9 mouse cellular contexts compared by ENCODE assay signal in genomic region chr9:107936831-107937230, GRCm38 (mm10). TPM values are rescaled to one million over a fixed set of nuclear protein-coding genes. Genes with fewer than 3 reads are reported as not detected.
DNase-seq lines count a peak whose midpoint lies in the region; ATAC-seq and TF ChIP-seq lines count a peak whose summit lies in the region.
"Had no signal": no experiment of that assay in that cellular context is flagged by ENCODE, and none has a peak within 500 bp of the region (broad histone marks: within the 10 kb centered on the region; RNA-seq: fewer than 3 reads in every experiment).

No protein-coding gene starts in this region.

- WGBS in intestine, embryonic 14.5 days, result 19% methylated on average over 3 of the region's 3 CpGs
- WGBS in intestine, postnatal 0 days, result 35% methylated on average over 3 of the region's 3 CpGs
- 7% methylated on average over 3 of the region's 3 CpGs for WGBS in embryonic facial prominence, embryonic 11.5 days
- WGBS in hindbrain, embryonic 13.5 days, result 8% methylated on average over 3 of the region's 3 CpGs
- 4% methylated on average over 3 of the region's 3 CpGs for WGBS in midbrain, embryonic 16.5 days

- H3K4me1 ChIP-seq in intestine, embryonic 14.5 days (replicated peaks; ENCODE audit: control insufficient read depth, insufficient read depth, low read length), result peaks cover 16% of the 10 kb centered on the region
- H3K4me1 ChIP-seq in intestine, postnatal 0 days (replicated peaks; ENCODE audit: control insufficient read depth, insufficient read depth, low read length), result no peaks in the 10 kb centered on the region
- H3K4me1 ChIP-seq in embryonic facial prominence, embryonic 11.5 days (ENCODE audit: control insufficient read depth, insufficient read depth, low read length), result peaks cover 2% of the 10 kb centered on the region; the same call in 1 of the 2 replicates
- peaks cover 27% of the 10 kb centered on the region for H3K4me1 ChIP-seq in hindbrain, embryonic 13.5 days (replicated peaks)
- H3K4me1 ChIP-seq in midbrain, embryonic 16.5 days (ENCODE audit: control insufficient read depth, insufficient read depth, low read length), result peaks cover 12% of the 10 kb centered on the region

- no peak for DNase-seq in intestine, embryonic 14.5 days (ENCODE audit: low spot score)
- DNase-seq in embryonic facial prominence, embryonic 11.5 days (ENCODE audit: low spot score), result no peak
- DNase-seq in cerebellum, adult 18-20 months, result no peak
- DNase-seq in urinary bladder, postnatal 4 days (ENCODE audit: low spot score in 2 of 2), result no peak
- DNase-seq in layer of hippocampus, adult 8-10 months (ENCODE audit: low spot score in 2 of 2), result no peak

- no peak overlapping the region for H3K27ac ChIP-seq in intestine, embryonic 14.5 days (ENCODE audit: low read depth)
- no peak overlapping the region for H3K27ac ChIP-seq in intestine, postnatal 0 days (ENCODE audit: low read depth, low read length)
- no peak overlapping the region for H3K27ac ChIP-seq in embryonic facial prominence, embryonic 11.5 days (replicated peaks; ENCODE audit: low read depth, low read length)
- H3K27ac ChIP-seq in hindbrain, embryonic 13.5 days, result no peak overlapping the region
- H3K27ac ChIP-seq in midbrain, embryonic 16.5 days (ENCODE audit: low read length), result no peak overlapping the region

- H3K9ac ChIP-seq in intestine, embryonic 14.5 days (ENCODE audit: low read length), result no peak overlapping the region
- H3K9ac ChIP-seq in intestine, postnatal 0 days (ENCODE audit: low read depth, low read length), result no peak overlapping the region
- H3K9ac ChIP-seq in embryonic facial prominence, embryonic 11.5 days (replicated peaks; ENCODE audit: low read length), result no peak overlapping the region; the same call in 1 of the 2 replicates
- H3K9ac ChIP-seq in hindbrain, embryonic 13.5 days, result peak overlapping the region; percentile 72
- H3K9ac ChIP-seq in midbrain, embryonic 16.5 days (ENCODE audit: low read depth, low read length), result peak overlapping the region; percentile 76

- no peak for ATAC-seq in intestine, embryonic 14.5 days (replicated peaks; ENCODE audit: low FRiP score, low TSS enrichment, low read depth)
- ATAC-seq in intestine, postnatal 0 days, result no peak
- no peak for ATAC-seq in embryonic facial prominence, embryonic 11.5 days (replicated peaks; ENCODE audit: insufficient number of reproducible peaks, low FRiP score, low TSS enrichment, low read depth)
- 0 out of 2 replicates have a peak, but pooled peaks have one; percentile 8 for ATAC-seq in hindbrain, embryonic 13.5 days (ENCODE audit: low FRiP score)
- ATAC-seq in midbrain, embryonic 16.5 days, result 0 out of 2 replicates have a peak, but pooled peaks have one; percentile 19

- peak overlapping the region; percentile 86; the same call in 1 of the 2 replicates for H3K4me2 ChIP-seq in intestine, embryonic 14.5 days (ENCODE audit: low read length)
- no peak overlapping the region for H3K4me2 ChIP-seq in intestine, postnatal 0 days (replicated peaks; ENCODE audit: low read depth)
- peak overlapping the region; percentile 91 for H3K4me2 ChIP-seq in embryonic facial prominence, embryonic 11.5 days (ENCODE audit: low read depth, low read length)
- peak overlapping the region; percentile 91 for H3K4me2 ChIP-seq in hindbrain, embryonic 13.5 days
- H3K4me2 ChIP-seq in midbrain, embryonic 16.5 days (ENCODE audit: low read length), result peak overlapping the region; percentile 81

- no peak for TF ChIP-seq CTCF in intestine, postnatal 0 days (IDR thresholded peaks at IDR 0.05; ENCODE audit: low read depth)

- no peaks in the 10 kb centered on the region for H3K36me3 ChIP-seq in intestine, embryonic 14.5 days (ENCODE audit: control insufficient read depth, insufficient read depth, low read length)
- no peaks in the 10 kb centered on the region for H3K36me3 ChIP-seq in intestine, postnatal 0 days (ENCODE audit: control insufficient read depth, insufficient read depth)
- H3K36me3 ChIP-seq in embryonic facial prominence, embryonic 11.5 days (replicated peaks; ENCODE audit: control insufficient read depth, insufficient read depth, low read depth, low read length), result no peaks in the 10 kb centered on the region
- H3K36me3 ChIP-seq in hindbrain, embryonic 13.5 days, result no peaks in the 10 kb centered on the region
- no peaks in the 10 kb centered on the region for H3K36me3 ChIP-seq in midbrain, embryonic 16.5 days (ENCODE audit: control insufficient read depth, insufficient read depth, low read length)

- peaks cover 17% of the 10 kb centered on the region for H3K27me3 ChIP-seq in intestine, embryonic 14.5 days (replicated peaks; ENCODE audit: control insufficient read depth, insufficient read depth, low read length)
- H3K27me3 ChIP-seq in intestine, postnatal 0 days (replicated peaks; ENCODE audit: control insufficient read depth, insufficient read depth, low read length), result 0 out of 2 replicates have a peak, but pooled peaks cover 15% of the 10 kb centered on the region
- no peaks in the 10 kb centered on the region; the same call in 1 of the 2 replicates for H3K27me3 ChIP-seq in embryonic facial prominence, embryonic 11.5 days (ENCODE audit: control insufficient read depth, insufficient read depth, low read length)
- peaks cover 27% of the 10 kb centered on the region for H3K27me3 ChIP-seq in hindbrain, embryonic 13.5 days
- no peaks in the 10 kb centered on the region for H3K27me3 ChIP-seq in midbrain, embryonic 16.5 days (ENCODE audit: control insufficient read depth, insufficient read depth, low read depth, low read length)

- H3K9me3 ChIP-seq in intestine, embryonic 14.5 days (ENCODE audit: control insufficient read depth, low read length), result no peaks in the 10 kb centered on the region
- H3K9me3 ChIP-seq in intestine, postnatal 0 days (ENCODE audit: control insufficient read depth), result no peaks in the 10 kb centered on the region
- no peaks in the 10 kb centered on the region for H3K9me3 ChIP-seq in embryonic facial prominence, embryonic 11.5 days (replicated peaks; ENCODE audit: control insufficient read depth, low read length)
- no peaks in the 10 kb centered on the region for H3K9me3 ChIP-seq in hindbrain, embryonic 13.5 days
- H3K9me3 ChIP-seq in midbrain, embryonic 16.5 days (replicated peaks; ENCODE audit: control insufficient read depth, low read length, poor library complexity, severe bottlenecking), result no peaks in the 10 kb centered on the region

- peak overlapping the region; percentile 44; the same call in 1 of the 2 replicates for H3K4me3 ChIP-seq in intestine, embryonic 14.5 days (ENCODE audit: low read depth, low read length)
- H3K4me3 ChIP-seq in intestine, postnatal 0 days (ENCODE audit: low read depth, low read length), result no peak overlapping the region
- peak overlapping the region; percentile 45 for H3K4me3 ChIP-seq in embryonic facial prominence, embryonic 11.5 days (ENCODE audit: low read depth, low read length)
- peak overlapping the region; percentile 53 for H3K4me3 ChIP-seq in hindbrain, embryonic 13.5 days
- peak overlapping the region; percentile 65 for H3K4me3 ChIP-seq in midbrain, embryonic 16.5 days (ENCODE audit: low read depth, low read length)

RNA-seq across cellular contexts. Expression of gene Camkv, which starts 1.4 kb away (rescaled TPM):
- polyA plus RNA-seq in intestine, embryonic 14.5 days (2014; fragmentation: Nextera tagmentation; extraction: Ambion mirVana), result 1.7 and 1.9 TPM in 2 replicates
- polyA plus RNA-seq in intestine, postnatal 0 days (2015; fragmentation: Nextera tagmentation; extraction: Ambion mirVana), result 0.37 and 0.42 TPM in 2 replicates
- 3.5 and 4.3 TPM in 2 replicates for polyA plus RNA-seq in embryonic facial prominence, embryonic 11.5 days (2014; fragmentation: Nextera tagmentation; extraction: Ambion mirVana)
- polyA plus RNA-seq in hindbrain, embryonic 13.5 days (2015; fragmentation: Nextera tagmentation; extraction: Ambion mirVana), result 12.4 and 13.3 TPM in 2 replicates
- polyA plus RNA-seq in midbrain, embryonic 16.5 days (2015; fragmentation: Nextera tagmentation; extraction: Ambion mirVana), result 90.2 and 121 TPM in 2 replicates
- 100 to 1,000 TPM; 470 to 535 (median 505) TPM for total RNA-seq in layer of hippocampus, adult 8-10 months (2022)

RNA-seq across cellular contexts. Expression of gene Actl11, which starts 8.6 kb away (rescaled TPM):
- not detected in 2 replicates for polyA plus RNA-seq in intestine, embryonic 14.5 days (2014; fragmentation: Nextera tagmentation; extraction: Ambion mirVana)
- polyA plus RNA-seq in intestine, postnatal 0 days (2015; fragmentation: Nextera tagmentation; extraction: Ambion mirVana), result not detected in 2 replicates
- not detected in 2 replicates for polyA plus RNA-seq in embryonic facial prominence, embryonic 11.5 days (2014; fragmentation: Nextera tagmentation; extraction: Ambion mirVana)
- not detected in 2 replicates for polyA plus RNA-seq in hindbrain, embryonic 13.5 days (2015; fragmentation: Nextera tagmentation; extraction: Ambion mirVana)
- not detected in 2 replicates for polyA plus RNA-seq in midbrain, embryonic 16.5 days (2015; fragmentation: Nextera tagmentation; extraction: Ambion mirVana)
- total RNA-seq in layer of hippocampus, adult 8-10 months (2022), result not detected
- total RNA-seq: left cerebral cortex, postnatal 10 days had no signal

RNA-seq across cellular contexts. Expression of gene Traip, which starts 13.1 kb away (rescaled TPM):
- 23.9 and 24.1 TPM in 2 replicates for polyA plus RNA-seq in intestine, embryonic 14.5 days (2014; fragmentation: Nextera tagmentation; extraction: Ambion mirVana)
- 3.2 and 3.7 TPM in 2 replicates for polyA plus RNA-seq in intestine, postnatal 0 days (2015; fragmentation: Nextera tagmentation; extraction: Ambion mirVana)
- polyA plus RNA-seq in embryonic facial prominence, embryonic 11.5 days (2014; fragmentation: Nextera tagmentation; extraction: Ambion mirVana), result 34.2 and 34.8 TPM in 2 replicates
- 7.7 and 9.5 TPM in 2 replicates for polyA plus RNA-seq in hindbrain, embryonic 13.5 days (2015; fragmentation: Nextera tagmentation; extraction: Ambion mirVana)
- 10.0 and 12.6 TPM in 2 replicates for polyA plus RNA-seq in midbrain, embryonic 16.5 days (2015; fragmentation: Nextera tagmentation; extraction: Ambion mirVana)
- 10 to 100 TPM; 15.2 to 26.6 (median 19.9) TPM for total RNA-seq in layer of hippocampus, adult 8-10 months (2022)

RNA-seq across cellular contexts. Expression of gene Mst1r, which starts 30.2 kb away (rescaled TPM):
- 3.9 and 4.1 TPM in 2 replicates for polyA plus RNA-seq in intestine, embryonic 14.5 days (2014; fragmentation: Nextera tagmentation; extraction: Ambion mirVana)
- polyA plus RNA-seq in intestine, postnatal 0 days (2015; fragmentation: Nextera tagmentation; extraction: Ambion mirVana), result 7.1 and 8.8 TPM in 2 replicates
- 0.49 and 0.79 TPM in 2 replicates for polyA plus RNA-seq in embryonic facial prominence, embryonic 11.5 days (2014; fragmentation: Nextera tagmentation; extraction: Ambion mirVana)
- polyA plus RNA-seq in hindbrain, embryonic 13.5 days (2015; fragmentation: Nextera tagmentation; extraction: Ambion mirVana), result 1.8 and 2.1 TPM in 2 replicates
- 1.4 and 2.6 TPM in 2 replicates for polyA plus RNA-seq in midbrain, embryonic 16.5 days (2015; fragmentation: Nextera tagmentation; extraction: Ambion mirVana)
- total RNA-seq in layer of hippocampus, adult 8-10 months (2022), result 1 to 10 TPM; 1.5 to 3.9 (median 2.5) TPM

RNA-seq across cellular contexts. Expression of gene Uba7, which starts 38.5 kb away (rescaled TPM):
- 48.0 and 51.1 TPM in 2 replicates for polyA plus RNA-seq in intestine, embryonic 14.5 days (2014; fragmentation: Nextera tagmentation; extraction: Ambion mirVana)
- 43.8 and 50.6 TPM in 2 replicates for polyA plus RNA-seq in intestine, postnatal 0 days (2015; fragmentation: Nextera tagmentation; extraction: Ambion mirVana)
- polyA plus RNA-seq in embryonic facial prominence, embryonic 11.5 days (2014; fragmentation: Nextera tagmentation; extraction: Ambion mirVana), result 12.2 and 13.2 TPM in 2 replicates
- polyA plus RNA-seq in hindbrain, embryonic 13.5 days (2015; fragmentation: Nextera tagmentation; extraction: Ambion mirVana), result 4.8 and 5.8 TPM in 2 replicates
- polyA plus RNA-seq in midbrain, embryonic 16.5 days (2015; fragmentation: Nextera tagmentation; extraction: Ambion mirVana), result 3.7 and 4.7 TPM in 2 replicates
- 10 to 100 TPM in 2 of 4 experiments, 1 to 10 TPM in 2; 5.8 to 14.1 (median 11.1) TPM for total RNA-seq in layer of hippocampus, adult 8-10 months (2022)

Comparison
In these comparisons a context has a peak if more than half of its experiments do, and no peak if none do; other contexts are left out.
1. ATAC-seq: peak in hindbrain, embryonic 13.5 days (single experiment) and midbrain, embryonic 16.5 days (single experiment); none in intestine, embryonic 14.5 days (single experiment), intestine, postnatal 0 days (single experiment) and embryonic facial prominence, embryonic 11.5 days (single experiment).
2. H3K9ac ChIP-seq: peak in hindbrain, embryonic 13.5 days (single experiment) and midbrain, embryonic 16.5 days (single experiment); none in intestine, embryonic 14.5 days (single experiment), intestine, postnatal 0 days (single experiment) and embryonic facial prominence, embryonic 11.5 days (single experiment).